Mouse (Mus musculus) cerebellum, postnatal 10 days (tissue): Measurements from ENCODE around the gene Tgif1.

Source experiments
- DNase-seq, 2 experiments: peaks; one replicate each; pipeline ENCODE4 v3.0.0; 2021; ENCODE audit warnings: mixed read lengths in 2 of 2

Tgif1 gene

GRCm38 (mm10) chr17:70799266-70799665 lies 54.1 kb downstream of the Tgif1 start:
- DNase-seq = no peak

- no peak for DNase-seq
Measured at GRCm38 (mm10) chr17:70797773-70798045, 55.6 kb downstream of the Tgif1 start.

- no peak for DNase-seq
Measured at GRCm38 (mm10) chr17:70796940-70797772, 56.2 kb downstream of the Tgif1 start.

GRCm38 (mm10) chr17:70795196-70795595 lies 58.1 kb downstream of the Tgif1 start:
- DNase-seq = no peak

- DNase-seq = no peak
Measured at GRCm38 (mm10) chr17:70794722-70795121, 58.6 kb downstream of the Tgif1 start.

- peak; percentile 30 to 32 for DNase-seq
Measured at GRCm38 (mm10) chr17:70794291-70794690, 59.1 kb downstream of the Tgif1 start.
